Mouse (Mus musculus): ENCODE measurements around the gene Vash2. TPM values are rescaled to one million over a fixed set of nuclear protein-coding genes. Genes with fewer than 3 reads are reported as not detected.

Vash2 gene
- polyA plus RNA-seq, 1 experiment, result 0.11 TPM

GRCm38 (mm10) chr1:190964992-190965780 is 13.9 kb downstream of the Vash2 start:
- Histone ChIP-seq H3K4me1 (ENCODE audit: control insufficient read depth) (no peaks in the 10 kb centered on the region), H3K9me3 (ENCODE audit: control insufficient read depth, low read length) (no peaks in the 10 kb centered on the region), H3K4me3 (replicated peaks) (no peak overlapping the region), H3K27me3 (ENCODE audit: control insufficient read depth) (no peaks in the 10 kb centered on the region), H3K36me3 (ENCODE audit: control insufficient read depth) (no peaks in the 10 kb centered on the region)
- TF ChIP-seq GATA1 (IDR thresholded peaks at IDR 0.05; ENCODE audit: low read length) (no peak), TAL1 (IDR thresholded peaks at IDR 0.05; ENCODE audit: low read length) (no peak)

DNA sequence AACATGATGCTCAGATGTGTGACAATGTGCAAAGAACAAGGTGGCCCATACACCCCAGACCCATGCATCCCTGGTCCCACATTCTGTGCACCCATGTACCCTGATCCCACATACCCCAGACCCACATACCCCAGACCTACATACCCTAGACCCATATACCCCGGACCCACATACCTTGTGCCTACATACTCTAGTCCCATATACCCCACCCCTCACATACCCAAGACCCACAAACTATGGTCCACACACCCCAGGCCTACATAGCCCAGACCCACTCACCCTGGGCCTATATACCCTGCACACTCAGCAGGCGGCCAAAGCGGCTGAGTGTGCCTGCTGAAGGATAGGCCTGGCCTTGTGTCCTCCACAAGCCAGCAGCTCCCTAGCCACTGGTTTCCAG is 16.3 kb downstream of the Vash2 start:
- Histone ChIP-seq H3K9me3 (ENCODE audit: control insufficient read depth, low read length) (no peaks in the 10 kb centered on the region), H3K36me3 (ENCODE audit: control insufficient read depth) (no peaks in the 10 kb centered on the region), H3K27me3 (ENCODE audit: control insufficient read depth) (no peaks in the 10 kb centered on the region), H3K4me1 (ENCODE audit: control insufficient read depth) (peaks cover 14% of the 10 kb centered on the region), H3K4me3 (replicated peaks) (no peak overlapping the region)
- TF ChIP-seq TAL1 (IDR thresholded peaks at IDR 0.05; ENCODE audit: low read length) (no peak), GATA1 (IDR thresholded peaks at IDR 0.05; ENCODE audit: low read length) (no peak)

DNA sequence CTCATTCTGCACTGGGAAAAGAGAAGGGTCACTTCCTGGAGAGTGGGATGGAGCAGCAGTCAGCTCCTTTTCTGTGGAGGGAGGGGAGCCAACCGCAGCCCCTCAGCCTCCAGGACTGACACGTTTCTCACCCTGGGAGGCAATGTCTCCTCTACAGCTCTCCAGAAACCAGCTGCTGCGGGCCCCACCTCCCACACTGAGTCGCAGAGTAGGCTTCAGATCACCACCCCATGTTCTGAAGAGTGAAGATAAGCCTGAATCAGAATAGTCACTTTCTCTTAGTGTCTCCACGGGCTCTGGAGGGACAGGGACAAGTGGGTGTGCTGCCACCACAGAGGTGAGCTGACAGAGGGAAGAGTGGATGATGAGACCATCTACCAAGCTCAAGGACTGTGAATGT is 20.3 kb downstream of the Vash2 start:
- no peaks in the 10 kb centered on the region for H3K9me3 ChIP-seq (ENCODE audit: control insufficient read depth, low read length)
- no peaks in the 10 kb centered on the region for H3K27me3 ChIP-seq (ENCODE audit: control insufficient read depth)
- TF ChIP-seq GATA1 (IDR thresholded peaks at IDR 0.05; ENCODE audit: low read length), result no peak
- no peak for TF ChIP-seq TAL1 (IDR thresholded peaks at IDR 0.05; ENCODE audit: low read length)

GRCm38 (mm10) chr1:190953009-190953408 is 26.1 kb downstream of the Vash2 start:
- no peak overlapping the region for H3K4me3 ChIP-seq (replicated peaks)
- TF ChIP-seq TAL1 (IDR thresholded peaks at IDR 0.05; ENCODE audit: low read length) (no peak), GATA1 (IDR thresholded peaks at IDR 0.05; ENCODE audit: low read length) (no peak)
- H3K27me3 ChIP-seq (ENCODE audit: control insufficient read depth), result no peaks in the 10 kb centered on the region
- peaks cover 9% of the 10 kb centered on the region for H3K4me1 ChIP-seq (ENCODE audit: control insufficient read depth)
- H3K36me3 ChIP-seq (ENCODE audit: control insufficient read depth), result peaks cover 6% of the 10 kb centered on the region
- H3K9me3 ChIP-seq (ENCODE audit: control insufficient read depth, low read length), result no peaks in the 10 kb centered on the region

More for the DNA sequence above, 20.3 kb downstream of the Vash2 start:
- Histone ChIP-seq H3K36me3 (ENCODE audit: control insufficient read depth) (no peaks in the 10 kb centered on the region), H3K4me1 (ENCODE audit: control insufficient read depth) (peaks cover 21% of the 10 kb centered on the region), H3K4me3 (replicated peaks) (no peak overlapping the region)

DNA sequence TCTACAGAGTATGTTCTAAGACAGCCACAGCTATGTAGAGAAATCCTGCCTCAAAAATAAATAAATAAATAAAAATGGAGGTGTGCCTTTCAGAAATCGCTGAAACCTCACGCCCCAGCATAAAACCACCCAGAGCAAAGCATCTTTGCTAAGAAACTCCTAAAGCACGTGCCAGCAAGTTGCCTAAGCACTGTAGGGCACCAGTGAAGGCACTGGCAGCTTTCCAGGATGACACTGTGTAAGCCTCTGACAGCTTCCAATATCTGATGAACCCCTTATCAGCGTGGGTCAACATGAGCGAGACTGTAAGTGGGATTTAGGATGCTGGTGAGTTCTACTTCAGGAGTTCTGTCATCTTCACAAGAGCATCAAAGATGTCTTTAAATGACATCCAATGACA is 28.1 kb downstream of the Vash2 start:
- peaks cover 14% of the 10 kb centered on the region for H3K36me3 ChIP-seq (ENCODE audit: control insufficient read depth)
- H3K9me3 ChIP-seq (ENCODE audit: control insufficient read depth, low read length), result no peaks in the 10 kb centered on the region
- no peak overlapping the region for H3K4me3 ChIP-seq (replicated peaks)
- H3K4me1 ChIP-seq (ENCODE audit: control insufficient read depth), result no peaks in the 10 kb centered on the region; the same call in 1 of the 2 replicates
- no peaks in the 10 kb centered on the region for H3K27me3 ChIP-seq (ENCODE audit: control insufficient read depth)
- no peak for TF ChIP-seq TAL1 (IDR thresholded peaks at IDR 0.05; ENCODE audit: low read length)
- no peak for TF ChIP-seq GATA1 (IDR thresholded peaks at IDR 0.05; ENCODE audit: low read length)

DNA sequence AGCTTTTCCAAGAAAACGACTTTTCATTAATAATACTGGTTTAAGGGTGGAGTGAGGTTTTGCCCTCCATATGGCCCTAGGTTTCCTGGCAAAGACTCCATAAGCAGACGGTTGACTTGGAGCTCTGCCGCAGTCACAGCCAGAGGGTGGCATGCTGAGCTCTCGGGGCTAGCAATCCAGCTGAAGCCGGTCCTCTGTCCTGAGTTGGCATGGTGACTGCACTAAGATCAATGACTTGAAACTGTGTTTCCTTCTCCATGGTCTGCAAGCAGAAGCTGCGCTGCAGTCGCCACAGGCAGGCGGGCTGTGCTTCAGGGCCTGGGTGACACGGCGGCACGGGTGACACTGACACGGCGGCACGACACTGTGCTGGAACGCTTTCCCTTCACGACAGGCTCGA is 30.2 kb downstream of the Vash2 start:
- Histone ChIP-seq H3K4me3 (replicated peaks) (no peak overlapping the region), H3K27me3 (ENCODE audit: control insufficient read depth) (no peaks in the 10 kb centered on the region), H3K36me3 (ENCODE audit: control insufficient read depth) (peaks cover 32% of the 10 kb centered on the region), H3K9me3 (ENCODE audit: control insufficient read depth, low read length) (no peaks in the 10 kb centered on the region), H3K4me1 (ENCODE audit: control insufficient read depth) (no peaks in the 10 kb centered on the region; the same call in 1 of the 2 replicates)
- TF ChIP-seq GATA1 (IDR thresholded peaks at IDR 0.05; ENCODE audit: low read length), result no peak
- TF ChIP-seq TAL1 (IDR thresholded peaks at IDR 0.05; ENCODE audit: low read length), result no peak

GRCm38 (mm10) chr1:190948439-190948838 is 30.7 kb downstream of the Vash2 start:
- TF ChIP-seq TAL1 (IDR thresholded peaks at IDR 0.05; ENCODE audit: low read length) (no peak), GATA1 (IDR thresholded peaks at IDR 0.05; ENCODE audit: low read length) (no peak)
- Histone ChIP-seq H3K4me1 (ENCODE audit: control insufficient read depth) (no peaks in the 10 kb centered on the region; the same call in 1 of the 2 replicates), H3K27me3 (ENCODE audit: control insufficient read depth) (no peaks in the 10 kb centered on the region), H3K36me3 (ENCODE audit: control insufficient read depth) (peaks cover 37% of the 10 kb centered on the region), H3K4me3 (replicated peaks) (no peak overlapping the region), H3K9me3 (ENCODE audit: control insufficient read depth, low read length) (no peaks in the 10 kb centered on the region)

GRCm38 (mm10) chr1:190947986-190948385 is 31.1 kb downstream of the Vash2 start:
- H3K4me1 ChIP-seq (ENCODE audit: control insufficient read depth), result no peaks in the 10 kb centered on the region; the same call in 1 of the 2 replicates
- H3K27me3 ChIP-seq (ENCODE audit: control insufficient read depth), result no peaks in the 10 kb centered on the region
- no peak overlapping the region for H3K4me3 ChIP-seq (replicated peaks)
- H3K36me3 ChIP-seq (ENCODE audit: control insufficient read depth), result peaks cover 41% of the 10 kb centered on the region
- no peaks in the 10 kb centered on the region for H3K9me3 ChIP-seq (ENCODE audit: control insufficient read depth, low read length)
- no peak for TF ChIP-seq TAL1 (IDR thresholded peaks at IDR 0.05; ENCODE audit: low read length)
- no peak for TF ChIP-seq GATA1 (IDR thresholded peaks at IDR 0.05; ENCODE audit: low read length)

DNA sequence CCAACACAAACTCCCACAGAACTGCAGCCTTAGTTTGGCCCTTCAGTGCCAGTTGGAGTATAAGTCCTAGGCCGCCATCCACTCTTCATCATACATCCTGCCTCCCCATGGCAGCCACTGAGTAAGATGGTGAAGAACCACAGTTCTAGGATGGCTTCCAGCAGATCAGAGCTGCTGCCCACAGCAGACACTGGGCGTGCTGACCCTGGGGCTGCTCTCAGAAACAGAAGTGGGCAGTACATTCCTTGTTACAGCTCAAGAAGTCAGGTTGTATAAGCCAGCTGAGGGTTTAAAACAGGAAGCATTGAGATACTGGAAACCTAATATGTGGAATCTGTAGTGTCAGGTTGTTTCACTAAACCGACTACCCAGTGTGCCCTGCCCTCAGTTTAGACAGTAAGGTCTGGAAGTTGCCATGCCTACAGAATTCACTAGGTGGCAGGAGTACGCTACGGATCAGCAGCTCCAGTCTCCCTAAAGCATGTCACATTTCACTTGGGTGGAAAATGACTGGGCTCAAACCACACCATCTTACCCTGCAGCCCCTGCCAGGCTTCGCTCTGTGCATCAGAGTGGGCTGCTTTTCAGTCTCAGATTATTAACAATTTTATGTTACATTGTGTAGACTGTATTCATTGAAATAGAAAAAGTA is 34.9 kb downstream of the Vash2 start:
- TF ChIP-seq TAL1 (IDR thresholded peaks at IDR 0.05; ENCODE audit: low read length), result no peak
- TF ChIP-seq GATA1 (IDR thresholded peaks at IDR 0.05; ENCODE audit: low read length), result no peak
- peaks cover 78% of the 10 kb centered on the region for H3K36me3 ChIP-seq (ENCODE audit: control insufficient read depth)
- no peaks in the 10 kb centered on the region for H3K4me1 ChIP-seq (ENCODE audit: control insufficient read depth)
- no peaks in the 10 kb centered on the region for H3K27me3 ChIP-seq (ENCODE audit: control insufficient read depth)
- no peaks in the 10 kb centered on the region for H3K9me3 ChIP-seq (ENCODE audit: control insufficient read depth, low read length)
- H3K4me3 ChIP-seq (replicated peaks), result no peak overlapping the region

Data from erythroblast, embryonic 14.5 days (primary cell).